Mouse (Mus musculus): ENCODE data around the gene Fry.

Gene Fry

GRCm38 (mm10) chr5:150118455-150119241 is at the start of gene Fry:
Gene Fry, plus strand, starts transcription at chr5:150118645.
- peak; percentile 96 to 97 for DNase-seq (ENCODE audit: low spot score in 2 of 2)

GRCm38 (mm10) chr5:150070086-150070485 is 48.4 kb upstream of the Fry start:
- DNase-seq (ENCODE audit: low spot score in 2 of 2), result no peak

- no peak for DNase-seq (ENCODE audit: low spot score in 2 of 2)
These were observed 46.7 kb upstream of the Fry start for GRCm38 (mm10) chr5:150071738-150072137.

- DNase-seq (ENCODE audit: low spot score in 2 of 2), result no peak
These were observed 38.3 kb upstream of the Fry start for GRCm38 (mm10) chr5:150079866-150080797.

GRCm38 (mm10) chr5:150082696-150083095 is 35.7 kb upstream of the Fry start:
- no peak for DNase-seq (ENCODE audit: low spot score in 2 of 2)

GRCm38 (mm10) chr5:150083190-150083589 is 35.3 kb upstream of the Fry start:
- DNase-seq (ENCODE audit: low spot score in 2 of 2), result no peak

- peak in 1 of 2 experiments; percentile 26 for DNase-seq (ENCODE audit: low spot score in 2 of 2)
These were observed 20.8 kb upstream of the Fry start for GRCm38 (mm10) chr5:150097620-150098019.

- DNase-seq (ENCODE audit: low spot score in 2 of 2), result no peak
These were observed 19.7 kb upstream of the Fry start for GRCm38 (mm10) chr5:150098754-150099153.

GRCm38 (mm10) chr5:150101789-150102188 is 16.7 kb upstream of the Fry start:
- peak in 1 of 2 experiments; percentile 52 for DNase-seq (ENCODE audit: low spot score in 2 of 2)

GRCm38 (mm10) chr5:150106358-150106757 is 12.1 kb upstream of the Fry start:
- peak in 1 of 2 experiments; percentile 32 for DNase-seq (ENCODE audit: low spot score in 2 of 2)

GRCm38 (mm10) chr5:150111236-150111635 is 7.2 kb upstream of the Fry start:
- DNase-seq (ENCODE audit: low spot score in 2 of 2), result peak; percentile 0 to 28

GRCm38 (mm10) chr5:150114007-150114406 is 4.4 kb upstream of the Fry start:
- peak; percentile 44 to 75 for DNase-seq (ENCODE audit: low spot score in 2 of 2)

GRCm38 (mm10) chr5:150114778-150115177 is 3.7 kb upstream of the Fry start:
- no peak for DNase-seq (ENCODE audit: low spot score in 2 of 2)

GRCm38 (mm10) chr5:150115271-150116092 is 3.0 kb upstream of the Fry start:
- no peak for DNase-seq (ENCODE audit: low spot score in 2 of 2)

GRCm38 (mm10) chr5:150116216-150116905 is 2.1 kb upstream of the Fry start:
- no peak for DNase-seq (ENCODE audit: low spot score in 2 of 2)

GRCm38 (mm10) chr5:150116906-150117216 is 1.6 kb upstream of the Fry start:
- peak; percentile 34 to 75 for DNase-seq (ENCODE audit: low spot score in 2 of 2)

- DNase-seq (ENCODE audit: low spot score in 2 of 2), result no peak
These were observed 356 bp upstream of the Fry start for GRCm38 (mm10) chr5:150118124-150118454.

GRCm38 (mm10) chr5:150120676-150121075 is 2.2 kb downstream of the Fry start:
- DNase-seq (ENCODE audit: low spot score in 2 of 2), result no peak

GRCm38 (mm10) chr5:150122095-150122494 is 3.6 kb downstream of the Fry start:
- DNase-seq (ENCODE audit: low spot score in 2 of 2), result no peak

GRCm38 (mm10) chr5:150122571-150122970 is 4.1 kb downstream of the Fry start:
- no peak for DNase-seq (ENCODE audit: low spot score in 2 of 2)

GRCm38 (mm10) chr5:150125920-150126319 is 7.5 kb downstream of the Fry start:
- no peak for DNase-seq (ENCODE audit: low spot score in 2 of 2)

Measured in spleen, postnatal 4 days (tissue).